Mouse (Mus musculus): Measurements from ENCODE around the gene Mfn2. TPM values are rescaled to one million over a fixed set of nuclear protein-coding genes. Genes with fewer than 3 reads are reported as not detected.

The Mfn2 gene
- polyA plus RNA-seq, 2 experiments: 8.6 to 9.2 TPM

- Histone ChIP-seq H3K36me3 (replicated peaks; ENCODE audit: control insufficient read depth, insufficient read depth, low read depth) (peaks cover 11% of the 10 kb centered on the region), H3K27ac (no peak overlapping the region)
Measured at GRCm38 (mm10) chr4:147896411-147896810, 8.1 kb downstream of the Mfn2 start.

DNA sequence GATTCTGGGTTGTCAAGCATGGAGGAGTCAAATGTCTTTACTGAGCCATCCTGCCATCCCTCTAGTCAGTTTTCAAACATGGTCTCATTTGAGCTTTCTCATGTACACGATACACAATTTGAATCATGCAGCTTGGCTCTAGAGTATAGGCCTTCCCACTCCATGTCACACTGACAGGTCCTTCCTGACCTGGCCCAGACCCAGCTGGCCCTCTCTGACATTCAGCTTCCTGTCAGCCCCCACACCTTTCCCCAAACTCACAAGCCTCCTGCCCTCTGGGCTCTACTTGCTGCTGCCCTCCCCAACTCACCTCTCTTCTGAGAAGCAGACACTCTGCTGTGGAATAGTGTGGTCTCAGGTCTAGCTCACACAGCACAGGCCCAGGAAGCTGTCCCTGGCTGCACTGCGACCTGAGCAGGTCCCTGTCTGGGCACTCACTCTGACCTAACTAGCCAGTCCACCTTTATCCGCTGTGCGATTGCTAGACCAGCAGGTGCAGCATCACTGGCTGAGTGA, 8.6 kb downstream of the Mfn2 start:
- 83% methylated on average over 4 of the region's 4 CpGs for WGBS (ENCODE audit: insufficient replicate concordance)
- peaks cover 11% of the 10 kb centered on the region for H3K36me3 ChIP-seq (replicated peaks; ENCODE audit: control insufficient read depth, insufficient read depth, low read depth)

More at GRCm38 (mm10) chr4:147896411-147896810, 8.1 kb downstream of the Mfn2 start:
- ATAC-seq (ENCODE audit: insufficient read depth) (no peak), DNase-seq (ENCODE audit: low read depth in 3 of 3, low spot score in 3 of 3) (no peak)
- 25% methylated on average over 1 of the region's 1 CpGs for WGBS (ENCODE audit: insufficient replicate concordance)
- H3K4me1 ChIP-seq (replicated peaks; ENCODE audit: control insufficient read depth in 2 of 2, insufficient read depth in 2 of 2, low read length in 1 of 2): no peaks in the 10 kb centered on the region
- no peaks in the 10 kb centered on the region for H3K9me3 ChIP-seq (ENCODE audit: control insufficient read depth, low read length)
- H3K9ac ChIP-seq (replicated peaks): no peak overlapping the region
- TF ChIP-seq EP300 (IDR thresholded peaks at IDR 0.05; ENCODE audit: low read depth) (no peak), CTCF (IDR thresholded peaks at IDR 0.05; ENCODE audit: low read depth) (no peak)
- no peaks in the 10 kb centered on the region for H3K27me3 ChIP-seq (ENCODE audit: control insufficient read depth, insufficient read depth, low read length)
- no peak overlapping the region for H3K4me3 ChIP-seq (ENCODE audit: insufficient read depth in 1 of 2, low read depth in 2 of 2, low read length in 2 of 2)
- no peak overlapping the region for H3K4me2 ChIP-seq (ENCODE audit: low read depth)

DNA sequence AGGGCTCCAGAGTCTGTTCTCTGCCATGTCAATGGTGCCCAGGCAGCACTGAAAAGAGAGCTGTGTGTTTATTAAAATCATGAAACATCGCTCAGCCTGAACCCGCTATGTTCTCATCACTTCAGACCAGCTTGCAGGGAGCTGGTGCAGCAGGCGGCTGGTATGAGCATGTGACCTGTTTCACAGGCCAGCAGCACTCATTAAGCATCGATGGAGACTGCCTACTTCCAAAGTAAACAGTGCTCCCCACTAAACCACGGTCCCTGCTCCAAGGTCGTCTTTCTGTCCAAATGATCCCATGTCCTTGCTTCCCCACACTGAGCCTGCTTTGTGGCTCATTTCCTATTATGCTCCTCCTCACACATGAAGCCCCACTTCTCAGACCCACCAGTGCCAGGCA, 14.2 kb downstream of the Mfn2 start:
- WGBS (ENCODE audit: insufficient replicate concordance): 88% methylated on average over 6 of the region's 6 CpGs
- no peak for ATAC-seq (ENCODE audit: insufficient read depth)
- Histone ChIP-seq H3K4me3 (ENCODE audit: insufficient read depth in 1 of 2, low read depth in 2 of 2, low read length in 2 of 2) (no peak overlapping the region), H3K4me1 (replicated peaks; ENCODE audit: control insufficient read depth in 2 of 2, insufficient read depth in 2 of 2, low read length in 1 of 2) (no peaks in the 10 kb centered on the region), H3K4me2 (ENCODE audit: low read depth) (no peak overlapping the region), H3K9ac (replicated peaks) (no peak overlapping the region), H3K36me3 (replicated peaks; ENCODE audit: control insufficient read depth, insufficient read depth, low read depth) (peaks cover 15% of the 10 kb centered on the region), H3K27me3 (ENCODE audit: control insufficient read depth, insufficient read depth, low read length) (no peaks in the 10 kb centered on the region), H3K9me3 (ENCODE audit: control insufficient read depth, low read length) (no peaks in the 10 kb centered on the region), H3K27ac (no peak overlapping the region)
- TF ChIP-seq EP300 (IDR thresholded peaks at IDR 0.05; ENCODE audit: low read depth) (no peak), CTCF (IDR thresholded peaks at IDR 0.05; ENCODE audit: low read depth) (no peak)
- DNase-seq (ENCODE audit: low read depth in 3 of 3, low spot score in 3 of 3): no peak

More for the DNA sequence above, 8.6 kb downstream of the Mfn2 start:
- Histone ChIP-seq H3K9ac (replicated peaks) (no peak overlapping the region), H3K4me2 (ENCODE audit: low read depth) (no peak overlapping the region), H3K27ac (no peak overlapping the region), H3K9me3 (ENCODE audit: control insufficient read depth, low read length) (no peaks in the 10 kb centered on the region), H3K4me1 (replicated peaks; ENCODE audit: control insufficient read depth in 2 of 2, insufficient read depth in 2 of 2, low read length in 1 of 2) (no peaks in the 10 kb centered on the region), H3K4me3 (ENCODE audit: insufficient read depth in 1 of 2, low read depth in 2 of 2, low read length in 2 of 2) (no peak overlapping the region), H3K27me3 (ENCODE audit: control insufficient read depth, insufficient read depth, low read length) (no peaks in the 10 kb centered on the region)
- ATAC-seq (ENCODE audit: insufficient read depth): no peak
- DNase-seq (ENCODE audit: low read depth in 3 of 3, low spot score in 3 of 3): no peak
- TF ChIP-seq EP300 (IDR thresholded peaks at IDR 0.05; ENCODE audit: low read depth) (no peak), CTCF (IDR thresholded peaks at IDR 0.05; ENCODE audit: low read depth) (no peak)

DNA sequence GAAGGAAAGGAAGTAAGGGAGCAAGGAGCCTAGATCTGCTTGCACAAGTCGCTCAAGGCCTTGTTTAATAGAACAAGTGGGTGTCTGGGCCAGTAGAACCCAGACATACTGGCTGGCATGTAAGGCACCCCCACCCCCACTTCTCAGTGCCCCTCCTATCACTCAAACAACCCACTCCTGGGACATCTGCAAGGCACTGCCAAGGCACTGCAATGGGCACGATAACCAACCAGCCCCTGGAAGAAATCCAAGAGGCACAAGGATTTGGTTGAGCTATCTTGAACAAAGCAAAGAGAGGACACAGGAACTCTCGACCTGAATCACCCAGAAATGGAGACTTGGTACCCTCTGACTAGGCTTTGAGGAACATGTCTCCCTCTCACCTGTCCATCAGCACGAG, 16.3 kb downstream of the Mfn2 start:
- no peak for DNase-seq (ENCODE audit: low read depth in 3 of 3, low spot score in 3 of 3)
- Histone ChIP-seq H3K9ac (replicated peaks) (no peak overlapping the region), H3K4me2 (ENCODE audit: low read depth) (no peak overlapping the region), H3K27me3 (ENCODE audit: control insufficient read depth, insufficient read depth, low read length) (no peaks in the 10 kb centered on the region), H3K27ac (no peak overlapping the region), H3K4me3 (ENCODE audit: insufficient read depth in 1 of 2, low read depth in 2 of 2, low read length in 2 of 2) (no peak overlapping the region), H3K4me1 (replicated peaks; ENCODE audit: control insufficient read depth in 2 of 2, insufficient read depth in 2 of 2, low read length in 1 of 2) (no peaks in the 10 kb centered on the region), H3K36me3 (replicated peaks; ENCODE audit: control insufficient read depth, insufficient read depth, low read depth) (peaks cover 16% of the 10 kb centered on the region), H3K9me3 (ENCODE audit: control insufficient read depth, low read length) (no peaks in the 10 kb centered on the region)
- TF ChIP-seq CTCF (IDR thresholded peaks at IDR 0.05; ENCODE audit: low read depth) (no peak), EP300 (IDR thresholded peaks at IDR 0.05; ENCODE audit: low read depth) (no peak)
- 74% methylated on average over 4 of the region's 4 CpGs for WGBS (ENCODE audit: insufficient replicate concordance)
- ATAC-seq (ENCODE audit: insufficient read depth): no peak

DNA sequence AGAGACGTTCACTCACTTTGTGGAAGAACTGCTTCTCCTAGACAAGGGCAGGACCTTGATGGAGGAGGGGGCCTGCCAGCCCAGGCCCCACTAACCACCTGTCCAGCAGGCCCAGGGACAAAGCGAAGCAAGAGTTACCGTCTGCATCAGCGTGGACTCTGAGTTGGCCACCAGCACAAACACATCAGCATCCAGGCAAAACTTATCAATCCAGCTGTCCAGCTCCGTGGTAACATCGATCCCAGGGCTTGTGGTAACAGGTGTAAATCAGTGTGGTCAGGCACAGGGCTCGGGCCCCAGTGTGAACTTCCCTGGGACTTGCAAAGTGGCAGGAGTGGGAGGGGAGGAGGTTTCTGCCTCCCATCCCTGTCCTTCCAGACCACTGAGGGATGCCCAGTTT, 17.2 kb downstream of the Mfn2 start:
- no peaks in the 10 kb centered on the region for H3K9me3 ChIP-seq (ENCODE audit: control insufficient read depth, low read length)
- no peak overlapping the region for H3K4me2 ChIP-seq (ENCODE audit: low read depth)
- TF ChIP-seq EP300 (IDR thresholded peaks at IDR 0.05; ENCODE audit: low read depth): no peak
- TF ChIP-seq CTCF (IDR thresholded peaks at IDR 0.05; ENCODE audit: low read depth): no peak
- H3K4me3 ChIP-seq (ENCODE audit: insufficient read depth in 1 of 2, low read depth in 2 of 2, low read length in 2 of 2): no peak overlapping the region
- H3K9ac ChIP-seq (replicated peaks): no peak overlapping the region
- H3K27me3 ChIP-seq (ENCODE audit: control insufficient read depth, insufficient read depth, low read length): no peaks in the 10 kb centered on the region
- peaks cover 22% of the 10 kb centered on the region for H3K36me3 ChIP-seq (replicated peaks; ENCODE audit: control insufficient read depth, insufficient read depth, low read depth)
- ATAC-seq (ENCODE audit: insufficient read depth) (no peak), DNase-seq (ENCODE audit: low read depth in 3 of 3, low spot score in 3 of 3) (no peak)
- H3K27ac ChIP-seq: no peak overlapping the region
- 77% methylated on average over 7 of the region's 7 CpGs for WGBS (ENCODE audit: insufficient replicate concordance)
- no peaks in the 10 kb centered on the region for H3K4me1 ChIP-seq (replicated peaks; ENCODE audit: control insufficient read depth in 2 of 2, insufficient read depth in 2 of 2, low read length in 1 of 2)
